Mouse (Mus musculus) cortical plate, adult 2 months (tissue): ENCODE data around the gene Kcne3.

Experiments
- CTCF ChIP-seq: fragments of 200-500 bp; IDR thresholded peaks from 2 replicates; pipeline ENCODE4 v1.5.1; 2011; ENCODE audit warnings: mild to moderate bottlenecking, control low read depth, low read length; ENCODE audit not compliant: insufficient read depth; ENCODE audit errors: extremely low read depth
- POLR2A ChIP-seq: fragments of 200-500 bp; IDR thresholded peaks from 2 replicates; pipeline ENCODE4 v1.6.1; 2011; ENCODE audit warnings: mild to moderate bottlenecking, low read length, control low read depth; ENCODE audit not compliant: insufficient read depth; ENCODE audit errors: extremely low read depth

DNA sequence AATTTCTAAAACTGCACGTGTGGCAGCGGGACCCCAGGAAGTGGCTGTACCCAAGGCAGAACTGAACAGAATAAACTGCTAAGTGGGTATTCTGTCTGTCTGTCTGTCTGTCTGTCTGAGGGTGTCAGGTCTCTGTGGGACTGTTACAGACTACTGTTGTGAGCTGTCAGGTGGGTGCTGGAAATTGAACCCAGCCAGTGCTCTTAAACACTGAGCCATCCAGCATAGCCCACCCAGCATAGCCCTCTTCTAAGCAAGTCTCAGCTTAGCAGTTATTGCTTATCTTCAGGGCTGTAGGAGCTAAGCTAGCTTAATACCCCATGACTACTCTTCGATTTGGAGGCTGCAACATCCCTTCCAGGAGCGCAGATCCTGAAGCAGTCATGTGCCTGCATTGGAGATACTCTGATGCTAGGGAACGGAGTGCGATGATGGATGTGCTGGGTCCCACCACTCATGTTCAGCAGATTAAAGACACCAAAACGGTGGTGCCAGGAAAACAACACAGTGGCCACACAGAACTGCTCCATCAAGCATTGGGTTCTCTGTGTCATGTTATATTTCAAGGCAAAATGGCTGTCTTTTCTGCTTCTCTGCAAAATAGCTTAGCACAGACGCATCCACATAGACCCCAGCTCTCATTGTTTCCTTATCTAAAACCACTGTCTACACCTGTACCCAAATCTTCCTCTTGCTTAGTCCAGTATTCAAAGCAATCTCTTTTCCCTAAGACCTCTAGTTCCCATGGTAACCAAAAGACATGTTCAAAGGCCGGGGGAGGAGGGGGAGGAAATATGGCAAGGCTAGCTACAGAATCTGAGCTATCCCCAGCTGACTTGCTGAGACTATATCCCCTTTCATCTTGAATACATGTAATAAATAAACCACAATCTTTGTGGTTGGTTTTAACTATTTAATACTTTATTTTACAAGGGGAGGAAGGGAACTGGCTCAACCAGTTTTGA lies 40.6 kb downstream of the Kcne3 start:
- TF ChIP-seq CTCF, result no peak
- no peak for TF ChIP-seq POLR2A
